Mouse (Mus musculus) fibroblast of lung, adult 2 months (primary cell): ENCODE measurements around the gene Ifnar2.

Experiments used
- DNase-seq: peaks from one replicate; pipeline ENCODE4 v3.0.0-alpha.2; 2011; ENCODE audit warnings: low read depth

The Ifnar2 gene

DNA sequence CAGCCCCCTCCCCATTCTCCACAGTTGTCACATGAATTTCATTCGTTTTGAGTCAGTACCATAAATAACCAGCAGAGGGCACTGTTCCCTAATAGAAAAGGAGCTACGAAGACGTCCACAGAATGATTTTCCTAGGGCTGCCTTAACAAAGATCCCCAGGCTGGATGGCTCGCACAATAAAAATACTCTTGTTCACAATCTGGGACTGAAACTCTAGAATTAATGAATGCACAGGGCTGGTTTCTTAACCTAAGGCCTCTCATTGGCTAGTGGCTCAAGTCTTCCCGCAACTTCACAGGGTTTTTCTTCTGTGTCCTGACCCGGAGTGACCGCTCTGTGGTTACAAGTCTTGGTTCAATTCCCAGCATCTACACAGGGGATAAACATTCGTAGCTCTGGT lies 14.0 kb upstream of the Ifnar2 start:
- DNase-seq: no peak

DNA sequence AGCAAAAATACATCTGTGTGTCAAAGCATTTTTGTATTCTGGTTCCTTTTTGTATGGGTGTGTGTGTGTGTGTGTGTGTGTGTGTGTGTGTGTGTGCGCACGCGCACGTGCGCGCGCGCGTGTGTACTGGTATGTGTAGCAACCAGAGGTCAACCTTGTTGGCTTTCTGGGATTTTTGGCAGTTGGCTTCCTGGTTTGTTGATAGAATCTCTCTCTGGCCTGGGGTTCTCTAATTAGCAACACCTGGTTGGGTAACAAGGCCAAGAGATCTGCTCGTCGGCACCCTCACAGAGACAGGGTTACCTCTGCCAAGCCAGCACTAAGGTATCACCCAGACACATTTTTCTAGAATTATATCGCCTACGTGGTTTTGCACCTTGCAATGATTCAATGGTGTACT lies 13.1 kb upstream of the Ifnar2 start:
- no peak for DNase-seq

DNA sequence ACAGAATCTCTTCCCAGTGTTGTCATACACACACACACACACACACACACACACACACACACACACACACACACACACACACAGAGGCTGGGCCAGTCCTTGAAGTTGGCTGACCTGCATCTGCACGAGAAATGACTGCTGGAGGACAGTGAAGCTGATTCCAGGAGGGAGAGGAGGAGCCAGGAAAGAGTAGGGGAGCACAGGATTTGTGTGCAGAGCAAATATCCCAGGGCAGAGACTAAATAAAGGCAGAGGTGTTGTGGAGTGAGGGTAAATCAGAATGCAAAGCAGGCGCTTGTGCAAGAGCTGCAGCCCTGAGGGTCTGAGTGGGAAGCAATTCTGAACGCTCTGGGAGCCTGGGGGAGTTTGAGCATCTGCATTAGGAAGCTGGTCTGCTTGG lies 12.4 kb upstream of the Ifnar2 start:
- no peak for DNase-seq

DNA sequence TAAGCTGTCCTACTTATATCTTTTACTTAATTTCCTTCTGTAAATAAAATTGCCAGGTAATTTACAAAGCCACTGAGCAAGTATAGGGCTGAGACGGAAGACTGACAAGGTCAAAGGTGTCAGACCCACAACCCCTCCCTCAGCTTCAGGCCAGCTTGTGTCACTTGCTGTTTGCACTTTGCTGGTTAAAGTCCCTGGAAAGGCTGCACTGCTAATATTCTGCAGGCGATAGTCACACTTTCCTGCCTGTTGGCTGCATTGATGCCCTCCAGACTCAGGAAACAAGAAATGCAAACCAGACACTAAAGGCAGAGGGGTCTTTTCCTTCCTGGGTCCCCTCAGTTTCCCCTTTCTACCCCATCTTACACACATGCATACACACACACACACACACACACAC lies 10.6 kb upstream of the Ifnar2 start:
- DNase-seq: no peak

DNA sequence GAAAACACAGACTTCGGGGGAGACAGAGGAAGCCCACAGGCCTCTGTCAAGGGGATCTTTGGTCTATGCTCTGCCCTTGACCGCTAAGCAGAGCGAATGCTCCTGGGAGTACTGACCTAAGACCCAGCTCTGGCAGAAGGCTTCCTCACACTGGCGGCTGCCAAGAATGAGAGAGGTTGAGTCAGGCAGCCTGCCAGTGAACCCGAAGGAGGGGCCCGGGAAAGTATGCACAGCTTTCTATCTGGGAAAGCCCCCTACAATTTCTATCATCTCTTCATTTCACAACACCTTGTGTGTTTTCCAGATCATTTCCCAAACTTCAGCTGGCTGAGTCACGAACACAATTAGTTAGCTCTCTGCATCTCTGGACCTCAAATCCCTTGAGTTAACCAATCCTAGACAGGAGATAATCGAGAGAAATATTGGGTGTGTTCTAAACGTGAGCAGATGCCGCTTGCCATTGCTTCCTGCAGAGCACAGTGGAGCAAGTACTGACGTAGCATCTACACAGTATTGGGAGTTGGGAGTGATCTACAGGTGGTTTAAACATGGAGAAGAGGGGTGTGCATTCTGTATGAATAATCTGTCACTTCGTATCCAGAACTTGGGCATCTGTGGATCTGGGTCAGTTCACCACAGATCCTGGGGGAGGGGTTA lies 9.8 kb upstream of the Ifnar2 start:
- DNase-seq: peak; percentile 49

DNA sequence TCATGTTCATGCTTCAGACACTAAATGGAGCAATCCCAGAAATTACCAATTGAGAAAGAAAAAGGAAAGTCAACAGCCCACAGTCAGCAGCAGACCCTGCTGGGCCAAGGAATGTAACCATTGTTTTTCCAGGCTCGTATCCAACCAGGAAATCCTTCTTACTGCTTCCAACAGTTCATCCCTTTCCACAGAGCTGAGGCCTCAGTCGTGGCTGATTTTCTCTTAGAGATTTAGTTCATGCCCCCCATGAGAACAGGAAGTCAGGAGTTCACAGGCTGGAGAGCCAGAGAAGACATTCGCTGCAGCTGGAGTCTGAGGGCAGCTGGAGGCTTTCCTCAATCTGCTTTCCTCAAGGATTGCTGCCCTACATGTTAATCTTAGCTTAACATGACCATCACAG lies 9.1 kb upstream of the Ifnar2 start:
- peak; percentile 58 for DNase-seq

DNA sequence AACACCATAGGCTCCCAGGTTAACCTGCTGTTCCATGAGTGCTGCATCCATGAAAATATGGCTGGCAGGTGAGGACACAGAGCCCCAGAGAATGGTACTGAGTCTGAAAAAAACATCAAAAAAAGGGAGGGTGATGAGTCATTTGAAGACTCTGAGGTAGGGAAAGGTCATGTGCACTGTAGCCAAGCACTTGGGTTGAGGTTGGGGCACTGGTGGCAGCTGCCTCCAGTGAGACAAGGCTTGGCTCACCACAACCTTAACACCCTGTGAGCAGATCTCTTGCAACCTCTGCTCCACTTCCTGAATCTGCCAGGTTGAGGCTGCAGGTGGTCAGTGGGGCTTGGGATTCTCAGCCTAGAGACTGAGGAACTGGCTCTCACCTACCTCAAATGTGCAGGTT lies 6.0 kb upstream of the Ifnar2 start:
- DNase-seq: no peak

DNA sequence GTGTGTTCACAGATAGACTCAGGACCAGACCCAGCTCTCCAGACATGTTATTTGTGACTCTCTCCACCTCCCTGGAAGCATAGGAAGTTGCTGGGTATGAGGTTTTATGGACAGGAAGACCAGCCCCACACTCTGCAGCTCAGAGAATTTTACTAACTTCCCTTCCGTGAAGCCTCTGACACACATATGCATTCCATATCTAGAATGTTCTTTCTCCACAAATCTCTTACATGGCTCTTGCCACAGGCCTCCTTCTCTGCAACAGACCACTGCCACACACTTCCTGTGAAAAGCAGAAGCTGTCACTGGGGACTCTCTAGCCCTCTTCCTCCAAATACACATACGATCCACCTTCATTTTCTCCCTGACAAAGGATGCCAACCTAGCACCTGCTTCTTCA lies 5.5 kb upstream of the Ifnar2 start:
- no peak for DNase-seq

DNA sequence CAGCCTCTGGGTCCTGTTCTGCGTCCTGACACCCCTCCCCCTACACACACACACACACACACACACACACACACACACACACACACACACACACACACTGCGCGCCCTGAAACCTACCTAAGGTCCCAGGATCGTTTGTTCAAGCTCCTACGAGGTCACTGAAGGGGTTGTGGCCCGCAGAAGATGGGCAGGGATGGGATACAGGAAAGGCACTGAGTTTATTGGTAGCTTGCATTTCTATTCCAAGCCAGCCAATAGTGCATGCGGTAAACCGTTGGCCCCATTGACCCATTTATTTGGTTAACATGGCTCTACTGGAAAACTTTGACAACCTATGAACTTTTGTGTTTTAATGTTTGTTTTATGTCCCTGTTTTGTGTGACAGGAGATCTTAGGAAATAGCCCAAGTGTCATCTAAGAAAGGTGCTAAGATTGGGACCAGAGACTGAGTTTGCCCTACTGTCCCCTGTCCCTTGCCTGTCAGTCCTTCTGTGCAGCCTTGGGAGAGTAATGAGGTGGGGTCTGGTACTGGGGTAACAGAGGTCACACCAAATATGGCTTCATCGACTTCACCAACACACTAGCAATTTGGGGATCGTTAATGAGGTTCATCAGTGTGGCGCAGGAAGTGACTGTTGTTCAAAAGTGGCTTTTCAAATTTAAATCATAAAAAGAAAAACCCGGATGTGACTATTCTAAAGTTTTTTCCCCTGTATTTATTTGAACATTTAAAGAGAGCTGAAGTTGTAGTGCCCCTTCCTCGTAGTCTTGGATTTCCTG lies 1.1 kb downstream of the Ifnar2 start:
- no peak for DNase-seq

DNA sequence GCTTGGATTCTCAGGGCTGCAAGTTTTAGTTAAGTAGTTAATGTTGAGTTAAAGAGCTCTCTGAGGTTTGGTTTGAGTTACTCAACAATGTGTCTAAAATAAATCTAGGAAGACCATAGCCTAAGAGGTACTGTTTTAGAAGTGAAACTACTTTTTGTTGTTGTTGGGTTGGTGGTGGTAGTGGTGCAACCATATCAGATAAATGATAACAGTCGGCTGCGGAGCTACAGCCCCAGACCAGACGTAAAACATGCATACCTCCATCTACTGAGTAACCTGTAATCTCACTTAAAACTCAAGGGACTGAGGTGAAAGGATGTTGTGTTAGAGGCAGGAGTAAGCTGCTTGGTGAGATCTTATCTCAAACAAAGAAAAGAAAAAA lies 1.7 kb downstream of the Ifnar2 start:
- DNase-seq: no peak

DNA sequence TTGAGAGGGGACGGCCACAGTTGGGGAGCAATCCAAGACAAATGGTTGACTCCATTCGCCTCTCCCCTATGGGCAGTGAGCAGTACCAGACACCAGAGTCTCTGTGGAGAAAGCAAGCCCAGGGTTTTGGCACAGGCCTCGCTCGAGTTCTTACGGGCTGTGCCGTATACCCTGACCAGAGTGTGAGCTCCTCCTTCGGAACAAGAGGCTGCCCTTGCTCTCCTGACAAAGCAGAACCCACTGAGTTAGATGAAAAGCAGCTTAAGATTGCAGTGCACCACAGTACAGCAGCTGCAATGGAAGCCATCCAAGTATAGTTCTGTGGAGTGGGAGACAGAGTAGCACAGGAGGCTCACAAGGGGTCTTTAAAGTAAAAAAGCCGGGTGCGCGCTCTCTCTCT lies 4.1 kb downstream of the Ifnar2 start:
- DNase-seq: no peak

DNA sequence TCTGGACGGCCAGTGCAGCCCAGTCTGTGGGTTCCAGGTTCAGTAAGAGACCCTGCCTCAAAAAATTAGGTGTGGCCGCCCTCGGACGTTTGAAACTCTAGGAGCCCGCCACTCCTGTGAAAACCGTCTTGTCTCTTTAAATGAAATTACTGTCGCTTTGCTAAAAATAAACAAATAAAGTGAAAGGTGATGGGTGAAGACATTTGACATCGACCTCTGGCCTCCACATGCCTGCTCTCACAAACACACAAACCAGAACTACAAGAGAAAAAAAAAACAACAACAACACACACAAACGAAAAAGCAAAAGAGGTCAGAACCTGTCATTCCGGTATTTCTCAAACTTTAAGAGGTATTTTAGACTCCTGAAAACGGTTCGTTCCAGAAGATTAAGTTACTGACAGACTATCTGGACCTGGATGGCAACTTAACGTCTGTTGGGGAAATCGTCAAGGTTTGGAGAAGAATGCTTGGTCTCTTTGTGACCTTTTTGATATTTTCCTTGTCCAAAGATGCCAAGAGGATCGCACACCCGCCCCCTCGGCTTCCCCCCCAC lies 5.9 kb downstream of the Ifnar2 start:
- no peak for DNase-seq

DNA sequence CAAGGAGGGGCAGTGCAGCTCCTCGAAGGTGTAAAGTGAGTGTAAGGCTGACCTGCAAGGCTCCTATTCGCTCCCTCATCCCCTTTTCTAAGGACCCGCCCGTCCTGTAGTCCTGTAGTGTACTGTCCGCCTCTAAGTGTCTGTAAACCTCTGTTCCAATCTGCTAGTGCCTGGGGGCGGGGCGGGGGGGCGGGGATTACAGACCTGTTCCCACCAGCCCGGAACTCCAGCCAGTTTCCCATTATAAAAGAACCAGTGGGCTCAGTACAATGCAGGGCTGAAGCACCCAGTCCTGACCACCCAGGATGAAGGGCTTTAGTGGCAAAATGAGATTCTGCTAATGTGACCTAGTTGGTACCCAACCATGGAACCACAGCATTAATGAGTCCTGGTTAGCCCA lies 6.4 kb downstream of the Ifnar2 start:
- DNase-seq: no peak

DNA sequence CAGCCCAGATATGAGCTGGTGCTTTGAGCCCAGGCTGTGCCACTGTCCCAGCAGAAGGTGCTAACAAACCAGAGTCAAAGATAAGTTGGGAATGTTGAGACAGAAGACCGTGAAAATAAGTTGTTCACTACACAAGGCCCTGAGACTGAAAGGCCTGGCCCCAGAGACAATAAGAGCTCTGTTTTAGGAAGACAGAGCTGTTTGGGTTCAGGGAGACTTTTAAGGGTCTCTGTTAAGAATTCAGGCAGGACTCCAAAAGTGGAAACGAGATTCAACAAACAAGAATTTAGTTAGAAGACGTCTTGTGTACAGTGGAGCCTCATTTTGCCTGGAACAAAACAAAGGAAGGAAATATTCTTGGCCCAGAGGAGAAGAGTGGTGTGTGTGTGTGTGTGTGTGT lies 6.8 kb downstream of the Ifnar2 start:
- no peak for DNase-seq

DNA sequence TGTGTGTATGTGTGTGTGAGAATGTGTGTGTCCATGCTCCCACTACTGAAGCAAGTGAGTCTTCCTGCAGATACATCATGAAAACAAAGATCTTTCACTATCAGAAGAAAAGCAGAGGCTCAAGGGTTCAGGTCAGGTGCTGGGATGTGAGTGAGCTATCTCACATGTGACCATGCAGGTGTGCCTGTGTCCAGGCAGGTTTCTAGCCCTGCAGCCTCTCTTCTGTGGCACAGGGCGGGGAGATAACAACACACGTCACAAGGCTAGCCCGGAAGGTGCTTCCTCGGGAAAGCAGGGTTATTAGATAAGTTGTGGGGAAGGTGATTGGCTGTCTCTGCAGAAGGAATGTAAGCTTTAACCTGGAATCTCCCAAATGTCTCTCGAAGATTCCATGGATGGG lies 7.6 kb downstream of the Ifnar2 start:
- no peak for DNase-seq

DNA sequence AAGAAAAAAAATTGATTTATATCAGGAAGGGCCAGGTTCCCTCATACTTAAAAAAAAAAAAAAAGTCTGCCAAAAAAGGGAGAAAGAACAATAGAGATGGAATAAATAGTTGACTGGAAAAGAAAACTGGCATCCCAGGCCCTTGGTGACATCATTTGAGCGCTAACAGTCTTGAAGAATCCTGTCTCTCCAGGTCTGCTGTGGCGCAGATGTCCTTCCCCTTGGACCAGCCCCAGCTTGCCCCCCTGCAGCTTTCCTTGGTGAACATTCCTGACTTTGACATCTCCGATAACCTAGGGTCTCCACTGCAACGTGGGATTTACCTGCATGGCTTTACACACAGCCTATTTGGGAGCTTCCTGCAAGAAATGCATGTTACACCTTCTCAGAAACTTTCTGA lies 9.0 kb downstream of the Ifnar2 start:
- DNase-seq: no peak

DNA sequence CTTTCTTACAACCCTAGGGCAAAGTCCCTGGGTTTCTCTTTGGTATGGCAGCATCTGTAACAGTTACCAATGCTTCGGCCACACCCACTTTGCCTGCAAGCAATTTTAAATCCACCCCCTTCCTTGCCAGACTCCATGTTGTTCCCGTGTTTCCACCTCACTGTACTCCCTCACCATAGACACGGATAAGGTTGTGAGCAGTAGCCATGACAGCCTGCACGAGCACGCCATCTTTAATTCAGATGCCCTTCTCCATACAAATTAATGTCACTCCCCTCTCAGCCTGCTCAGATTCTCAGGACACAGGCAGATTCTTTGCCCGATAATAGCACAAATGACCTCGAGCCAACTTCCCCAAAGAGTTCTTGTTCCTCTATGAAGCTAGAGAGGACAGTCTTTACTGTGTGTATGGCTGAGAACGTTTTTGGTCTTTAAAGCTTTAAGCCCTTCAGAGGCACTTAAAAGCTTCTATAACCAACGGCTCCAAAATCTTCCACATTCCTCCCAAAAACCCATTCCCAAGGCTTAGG lies 9.7 kb downstream of the Ifnar2 start:
- no peak for DNase-seq

DNA sequence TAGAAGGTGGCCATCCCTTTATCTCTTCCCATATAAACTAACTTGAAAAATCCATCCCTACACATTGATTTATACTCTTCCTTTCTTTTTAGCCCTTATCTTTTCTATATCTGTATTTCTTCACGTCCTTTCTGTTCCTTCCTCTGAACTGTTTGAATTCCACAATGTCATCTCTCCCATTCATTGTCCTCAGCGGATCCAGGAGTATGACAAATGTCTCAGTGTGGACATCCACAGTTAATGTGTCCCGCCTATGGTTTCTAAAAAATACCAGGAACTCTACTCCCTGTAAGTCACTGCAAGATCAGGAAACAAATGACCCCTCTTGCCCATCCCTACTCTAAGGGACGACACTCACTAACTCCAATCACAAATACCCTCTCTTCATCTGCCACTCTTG lies 11.6 kb downstream of the Ifnar2 start:
- DNase-seq: no peak

DNA sequence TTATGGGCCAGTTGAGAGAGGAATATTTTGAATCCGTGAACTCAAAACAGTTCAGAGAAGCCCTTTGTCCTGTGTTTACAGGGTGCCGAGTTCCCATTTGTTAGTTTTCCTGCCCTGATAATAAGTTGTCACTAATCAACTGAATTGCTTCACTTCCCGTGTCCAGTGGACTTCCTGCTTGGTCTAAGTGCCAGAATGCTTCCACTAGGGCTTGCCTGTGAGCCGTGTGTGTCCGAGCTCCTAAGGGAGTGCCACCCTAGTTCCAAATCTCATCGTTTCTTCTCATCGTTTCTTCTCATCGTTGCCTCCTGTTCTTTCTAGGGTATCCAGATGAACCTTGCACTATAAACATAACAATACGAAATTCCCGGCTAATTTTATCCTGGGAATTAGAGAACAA lies 13.0 kb downstream of the Ifnar2 start:
- no peak for DNase-seq

DNA sequence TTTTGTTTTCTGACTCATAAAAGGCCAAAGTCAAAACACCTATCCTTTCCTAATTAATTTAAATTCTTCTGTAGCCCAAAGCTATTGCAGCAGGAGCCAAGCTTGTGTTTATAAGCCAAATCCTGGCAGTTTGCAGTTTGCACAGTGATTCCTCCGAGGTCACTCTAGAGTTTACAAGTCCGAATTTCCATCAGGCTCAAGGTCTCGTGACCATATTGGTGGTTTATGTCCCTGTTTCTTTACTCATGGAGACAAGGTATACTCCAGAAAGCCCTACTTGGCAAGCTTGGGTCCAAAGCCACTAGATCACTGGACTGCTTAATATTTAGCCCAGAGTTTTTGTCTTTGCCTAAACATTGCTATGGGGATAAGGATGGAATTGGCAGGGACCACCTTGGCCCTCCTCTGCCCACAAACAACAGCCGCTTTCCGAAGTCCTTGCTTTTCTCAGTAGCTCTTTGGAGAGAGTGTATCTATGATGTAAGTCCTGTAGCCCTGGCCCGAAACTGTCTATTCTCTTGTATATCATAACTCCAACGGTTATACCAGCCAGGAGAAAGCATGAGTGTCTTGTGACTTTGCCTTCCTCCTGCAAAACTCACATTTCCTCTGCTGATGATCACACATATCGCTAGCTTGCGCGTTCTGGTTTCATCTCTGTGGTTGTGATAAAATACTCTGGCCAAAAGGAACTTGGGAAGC lies 14.0 kb downstream of the Ifnar2 start:
- DNase-seq: no peak

DNA sequence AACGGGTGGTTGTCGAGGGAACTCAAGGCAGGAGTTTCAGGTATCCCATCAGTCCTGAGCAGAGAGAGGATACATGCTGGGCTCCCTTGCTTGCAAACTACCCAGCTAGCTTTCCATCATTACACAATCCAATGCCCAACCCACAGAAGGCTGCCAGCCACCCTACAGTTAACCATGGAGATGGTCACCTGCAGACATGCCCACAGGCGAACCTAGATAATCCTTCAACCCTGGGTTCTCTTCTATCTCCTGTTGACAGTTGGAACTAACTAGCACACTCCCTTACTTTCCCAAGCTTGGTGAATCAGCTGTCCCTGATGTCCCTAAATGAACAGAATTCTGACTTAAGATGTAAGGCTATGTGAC lies 14.5 kb downstream of the Ifnar2 start:
- no peak for DNase-seq

DNA sequence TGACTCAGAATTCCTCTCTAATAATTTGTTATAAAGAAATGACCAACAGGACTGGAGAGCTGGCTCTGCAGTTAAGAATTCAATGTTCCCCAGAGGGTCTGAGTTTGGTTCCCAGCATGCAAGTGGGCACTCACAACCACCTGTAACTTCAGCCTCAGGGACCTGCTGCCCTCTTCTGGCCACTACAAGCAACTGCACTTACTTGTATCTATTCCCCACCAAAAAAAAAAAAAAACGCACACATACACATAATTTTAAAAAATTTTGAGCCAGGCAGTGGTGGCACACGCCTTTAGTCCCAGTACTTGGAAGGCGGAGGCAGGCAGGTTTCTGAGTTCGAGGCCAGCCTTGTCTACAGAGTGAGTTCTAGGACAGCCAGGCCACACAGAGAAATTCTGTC lies 17.5 kb downstream of the Ifnar2 start:
- peak; percentile 22 for DNase-seq

DNA sequence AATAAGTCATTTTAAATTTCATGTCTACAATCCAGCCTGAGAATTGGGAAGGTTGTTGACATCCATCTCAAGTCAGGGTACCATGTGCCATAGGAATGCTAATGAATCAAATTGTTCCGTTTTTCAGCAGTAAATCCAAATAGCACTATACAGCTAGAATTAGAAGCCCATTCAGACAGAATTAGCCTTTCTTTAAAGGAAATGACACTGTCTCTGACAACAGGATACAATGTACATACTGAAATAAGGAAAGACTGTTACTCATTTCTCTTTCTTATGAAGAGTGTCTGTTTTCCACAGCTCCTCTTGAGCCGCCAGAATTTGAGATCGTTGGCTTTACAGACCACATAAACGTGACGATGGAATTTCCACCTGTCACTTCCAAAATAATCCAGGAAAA lies 18.8 kb downstream of the Ifnar2 start, which contains the start of gene Gm21970:
Gene Gm21970 (plus strand): TSS at position 301 of the 400 bp plus-strand sequence.
- no peak for DNase-seq
